Mouse (Mus musculus) right cerebral cortex, adult 2 months (tissue): ENCODE results near the gene Ankrd11.

Experiments
- DNase-seq, 2 experiments: peaks; one replicate each; pipeline ENCODE4 v3.0.0; 2021 to 2022; ENCODE audit warnings: low spot score in 2 of 2

Ankrd11 gene

DNA sequence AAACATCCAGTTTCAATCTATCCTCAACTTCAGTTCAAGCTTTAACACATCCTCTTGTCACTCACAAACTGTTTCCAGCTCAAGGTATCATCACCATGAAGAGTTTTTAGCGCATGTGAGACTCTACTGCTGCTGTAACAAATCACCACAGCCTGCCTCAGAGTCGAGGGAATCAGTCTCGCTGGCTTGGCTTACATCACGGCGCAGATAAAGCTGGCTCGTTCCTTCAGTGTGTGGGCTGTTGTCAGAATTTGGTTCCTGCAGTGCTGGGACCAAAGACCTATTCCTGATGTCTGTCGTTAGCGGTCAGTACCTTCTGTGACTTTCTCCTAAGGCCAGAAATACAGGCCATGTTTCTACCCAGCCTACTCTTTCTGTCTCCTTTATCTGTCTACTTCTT lies 144.9 kb downstream of the Ankrd11 start:
- peak in 1 of 2 experiments; percentile 47 for DNase-seq

- no peak for DNase-seq
These were observed 145.8 kb downstream of the Ankrd11 start for GRCm38 (mm10) chr8:122896317-122896716.

DNA sequence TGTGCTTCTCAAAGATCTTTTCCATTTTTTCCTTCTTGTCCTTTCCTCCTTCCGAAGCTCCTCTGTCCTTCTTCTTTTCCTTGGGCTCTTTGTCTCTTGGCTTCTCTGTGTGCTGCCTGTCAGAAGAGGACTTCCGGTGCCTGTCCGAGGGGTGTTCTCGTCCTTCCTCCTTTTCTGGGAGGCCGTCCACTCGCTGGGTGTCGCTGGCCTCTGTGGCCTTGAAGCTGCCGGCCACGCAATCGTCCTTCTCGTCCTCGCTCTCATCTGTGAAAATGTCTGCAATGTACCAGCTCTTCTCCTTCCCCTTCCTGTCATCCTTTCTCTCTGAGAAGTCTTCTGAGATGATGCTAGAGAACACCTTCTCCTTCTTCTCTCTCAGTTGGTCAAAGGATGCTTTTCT lies 148.6 kb downstream of the Ankrd11 start:
- no peak for DNase-seq

- DNase-seq = no peak
These were observed 150.6 kb downstream of the Ankrd11 start for GRCm38 (mm10) chr8:122891440-122891839.

- DNase-seq = no peak
These were observed 158.4 kb downstream of the Ankrd11 start for GRCm38 (mm10) chr8:122883671-122884070.

DNA sequence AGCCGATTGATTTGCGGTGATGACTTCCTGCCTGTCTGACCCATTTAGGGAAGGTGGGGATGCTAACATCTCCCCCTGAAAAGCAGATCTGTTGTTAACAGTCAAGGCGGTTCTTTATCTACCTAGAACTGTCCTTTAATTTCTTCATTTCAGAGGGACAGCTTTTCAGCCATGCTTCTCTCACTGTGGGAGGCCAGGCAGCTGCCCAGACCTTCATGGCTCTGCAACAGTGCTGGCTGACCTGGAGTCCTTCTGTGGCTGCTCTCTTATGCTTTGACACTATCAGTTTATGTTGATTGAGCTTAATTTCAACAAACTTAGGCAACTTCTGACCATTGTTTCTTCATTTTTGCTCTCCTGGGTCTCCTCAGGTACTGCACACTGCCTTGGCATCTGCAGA lies 161.8 kb downstream of the Ankrd11 start:
- no peak for DNase-seq

GRCm38 (mm10) chr8:122878231-122878630 lies 163.8 kb downstream of the Ankrd11 start:
- no peak for DNase-seq

DNA sequence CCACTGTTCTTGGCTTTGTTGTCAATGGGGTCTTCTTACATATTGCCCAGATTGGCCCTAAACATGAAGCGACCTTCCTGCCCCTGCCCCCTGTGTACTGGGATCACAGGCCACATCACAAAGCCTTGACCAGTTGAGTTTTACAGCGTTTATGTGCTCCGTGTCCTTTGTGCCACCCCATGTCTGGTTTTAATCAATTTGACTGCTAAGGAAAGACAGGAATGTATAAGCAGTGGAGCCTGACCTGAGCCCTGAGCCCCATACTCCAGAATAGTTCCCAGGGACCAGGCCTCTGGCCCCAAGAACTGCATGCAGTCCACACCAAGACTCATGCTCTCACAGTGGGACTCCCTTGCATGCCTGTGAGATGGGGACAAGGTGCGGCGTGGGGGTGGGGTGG lies 166.9 kb downstream of the Ankrd11 start:
- no peak for DNase-seq

GRCm38 (mm10) chr8:122873171-122873570 lies 168.9 kb downstream of the Ankrd11 start:
- no peak for DNase-seq

GRCm38 (mm10) chr8:122871663-122872062 lies 170.4 kb downstream of the Ankrd11 start:
- no peak for DNase-seq

DNA sequence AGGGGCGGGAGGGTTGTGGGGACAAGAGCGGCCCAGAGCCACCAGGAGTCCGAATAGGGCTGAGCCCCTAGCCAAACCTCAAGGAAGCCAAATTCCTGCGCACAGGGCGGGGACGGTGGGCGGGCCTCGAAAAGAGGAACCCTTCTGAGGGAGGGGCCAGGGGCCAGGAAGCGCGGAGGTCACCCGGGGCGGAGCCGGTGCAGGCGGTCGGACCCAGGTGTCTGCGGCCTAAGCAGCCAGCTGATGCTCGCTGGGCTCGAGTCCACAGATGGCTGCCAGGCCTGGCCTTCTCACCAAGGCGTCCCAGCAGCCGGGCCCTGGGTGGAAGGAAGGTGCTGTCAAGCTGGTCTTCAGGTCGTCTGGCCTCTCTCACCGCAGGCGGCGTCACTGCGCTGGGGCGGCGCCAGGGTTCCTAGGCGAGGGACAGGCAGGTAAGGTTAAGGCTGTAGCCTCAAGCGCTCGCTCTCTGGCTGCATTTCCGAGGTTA lies 171.7 kb downstream of the Ankrd11 start:
- no peak for DNase-seq

DNA sequence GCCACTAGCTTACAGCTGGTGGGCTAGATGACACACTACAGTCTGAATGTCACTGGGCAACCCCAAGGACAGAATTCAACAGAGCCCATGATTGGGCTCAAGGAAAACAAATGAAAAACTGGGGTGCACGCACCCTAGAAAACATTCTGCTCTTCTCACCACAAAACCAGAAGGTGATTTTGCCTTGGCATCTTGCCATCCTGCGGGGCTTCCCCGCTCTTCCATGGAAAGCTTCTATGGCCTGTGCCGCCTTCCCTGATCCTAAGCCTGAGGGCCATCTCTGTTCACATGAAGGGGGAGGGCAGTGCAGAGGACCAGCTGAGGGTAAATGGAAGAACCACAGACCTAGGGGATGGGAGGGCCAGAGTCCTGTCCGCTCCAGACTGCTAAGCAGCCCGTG lies 174.1 kb downstream of the Ankrd11 start:
- DNase-seq = no peak

DNA sequence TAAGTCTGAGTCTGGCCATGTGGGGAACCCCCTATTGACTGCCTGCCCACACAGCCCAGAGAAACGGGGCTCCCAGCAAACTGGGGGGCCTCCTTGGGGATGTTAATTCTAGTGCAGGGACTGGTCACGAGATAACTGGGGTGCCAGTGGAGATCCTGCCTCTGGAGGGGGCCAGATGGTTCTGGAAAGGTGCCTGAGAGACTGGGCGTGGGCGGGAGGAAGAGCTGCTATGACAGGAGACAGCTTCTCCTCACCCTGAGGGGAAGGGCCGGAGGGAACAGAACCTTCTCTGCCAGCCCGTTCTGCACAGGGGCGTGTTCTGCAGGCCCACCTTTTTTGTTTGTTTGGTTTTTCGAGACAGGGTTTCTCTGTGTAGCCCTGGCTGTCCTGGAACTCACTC lies 175.8 kb downstream of the Ankrd11 start:
- peak in 1 of 2 experiments; percentile 23 for DNase-seq

- DNase-seq = no peak
These were observed 176.6 kb downstream of the Ankrd11 start for GRCm38 (mm10) chr8:122865441-122865840.

- no peak for DNase-seq
These were observed 177.4 kb downstream of the Ankrd11 start for GRCm38 (mm10) chr8:122864719-122865129.

- no peak for DNase-seq
These were observed 182.2 kb downstream of the Ankrd11 start for GRCm38 (mm10) chr8:122859843-122860242.

DNA sequence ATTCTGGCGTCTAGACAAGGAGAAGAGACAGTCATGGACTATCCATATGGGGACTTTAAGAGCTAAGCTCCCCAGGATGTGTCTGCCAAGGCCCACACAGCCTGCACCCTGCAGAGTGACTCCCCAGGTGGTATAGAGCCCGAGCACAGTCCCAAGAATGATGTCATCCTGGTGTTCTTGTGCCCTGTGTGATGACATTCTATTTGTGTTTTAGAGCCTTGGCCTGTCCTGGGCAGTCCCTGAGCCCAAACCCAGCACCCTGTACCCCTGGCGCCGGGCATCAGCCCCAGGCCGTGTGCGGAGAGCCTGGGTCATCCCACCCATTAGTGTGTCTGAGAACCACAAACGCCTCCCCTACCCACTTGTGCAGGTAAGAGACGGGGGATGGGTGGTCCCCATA lies 185.8 kb downstream of the Ankrd11 start:
- DNase-seq = no peak

DNA sequence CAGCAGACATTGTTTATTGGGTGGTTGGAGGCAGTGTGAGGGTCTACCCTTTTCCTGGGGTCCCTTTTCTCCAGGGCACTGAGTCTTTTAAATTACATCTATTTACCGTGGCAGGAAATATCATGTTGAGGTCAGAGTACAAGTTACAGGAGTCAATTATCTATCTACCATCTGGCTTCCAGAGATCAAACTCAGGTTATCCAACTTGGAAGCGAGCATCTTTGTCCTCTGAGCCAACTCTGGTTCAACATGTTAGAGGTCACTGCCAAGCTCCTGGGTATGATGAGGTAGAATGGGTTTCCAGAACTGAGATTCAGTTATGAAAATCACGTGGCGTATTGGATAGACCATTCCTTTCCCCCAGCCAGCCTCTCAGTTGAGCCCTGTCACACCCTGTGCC lies 187.0 kb downstream of the Ankrd11 start:
- DNase-seq = no peak

- DNase-seq = no peak
These were observed 187.7 kb downstream of the Ankrd11 start for GRCm38 (mm10) chr8:122854388-122854787.

- DNase-seq = no peak
These were observed 188.7 kb downstream of the Ankrd11 start for GRCm38 (mm10) chr8:122853340-122853771.

- no peak for DNase-seq
These were observed 189.6 kb downstream of the Ankrd11 start for GRCm38 (mm10) chr8:122852546-122852905.

DNA sequence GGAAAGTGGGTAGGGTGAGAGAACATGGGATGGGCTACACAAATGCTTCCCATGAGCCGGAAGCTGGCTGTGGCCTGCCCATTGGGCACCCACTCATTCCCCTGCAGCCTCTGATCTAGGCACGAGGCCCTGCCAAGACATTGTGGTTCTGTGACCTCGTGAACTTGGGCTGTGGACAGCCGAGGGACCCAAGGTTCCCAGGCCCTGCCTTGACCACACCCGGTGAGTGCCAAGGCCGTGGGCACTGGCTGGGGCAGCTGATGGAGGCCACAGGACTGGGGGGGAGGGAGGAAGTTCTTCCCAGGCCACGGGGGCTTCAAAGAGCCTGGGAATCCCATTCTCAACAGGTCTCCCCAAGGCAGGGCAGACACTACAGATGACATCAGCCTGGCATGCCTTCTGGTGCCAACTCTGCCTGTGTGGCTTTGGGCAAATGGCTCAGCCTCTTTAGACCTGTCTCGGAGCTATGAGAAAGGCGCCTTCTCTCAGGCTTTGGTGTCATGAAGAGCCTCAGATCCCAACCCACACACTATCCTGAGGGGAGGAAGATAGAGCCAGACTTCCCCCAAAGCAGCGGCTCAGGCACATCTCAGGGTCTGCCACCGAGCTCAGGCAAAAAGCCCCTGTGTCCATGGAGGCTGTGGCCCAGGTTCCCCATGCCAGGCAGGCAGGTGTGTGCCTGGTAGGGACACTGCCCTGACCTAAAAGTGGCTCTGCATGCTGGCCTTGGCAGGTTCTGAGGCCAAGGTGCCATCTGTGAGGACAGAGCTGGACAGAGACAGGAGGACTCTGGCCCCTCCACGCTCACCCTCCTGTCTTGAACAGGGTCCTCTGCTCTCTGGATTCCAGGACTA lies 190.2 kb downstream of the Ankrd11 start:
- no peak for DNase-seq

GRCm38 (mm10) chr8:122850641-122851240 lies 191.3 kb downstream of the Ankrd11 start:
- no peak for DNase-seq
